Mouse (Mus musculus): ENCODE results near the gene Etv6.

Etv6 gene

DNA sequence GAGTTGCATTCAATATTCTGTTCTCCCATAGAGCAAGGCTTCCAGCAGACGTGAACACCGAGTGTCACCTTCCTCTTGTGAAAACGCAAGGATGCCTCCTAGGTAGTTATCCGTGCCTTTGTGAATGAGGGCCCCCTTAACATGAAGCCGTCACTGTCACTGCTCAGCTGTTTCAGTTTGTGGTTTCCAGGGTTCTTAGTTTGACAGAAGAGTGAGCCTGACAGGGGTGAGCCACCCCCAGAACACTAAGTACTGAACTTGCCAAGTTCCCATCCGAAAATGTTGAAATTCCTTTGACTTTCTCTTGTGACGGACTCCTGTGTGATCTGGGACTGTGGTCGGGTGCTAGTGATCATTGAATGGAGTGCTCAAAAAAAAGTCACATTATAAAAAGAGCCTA lies 129.5 kb downstream of the Etv6 start:
- no peak for DNase-seq (ENCODE audit: low read depth, low spot score)

DNA sequence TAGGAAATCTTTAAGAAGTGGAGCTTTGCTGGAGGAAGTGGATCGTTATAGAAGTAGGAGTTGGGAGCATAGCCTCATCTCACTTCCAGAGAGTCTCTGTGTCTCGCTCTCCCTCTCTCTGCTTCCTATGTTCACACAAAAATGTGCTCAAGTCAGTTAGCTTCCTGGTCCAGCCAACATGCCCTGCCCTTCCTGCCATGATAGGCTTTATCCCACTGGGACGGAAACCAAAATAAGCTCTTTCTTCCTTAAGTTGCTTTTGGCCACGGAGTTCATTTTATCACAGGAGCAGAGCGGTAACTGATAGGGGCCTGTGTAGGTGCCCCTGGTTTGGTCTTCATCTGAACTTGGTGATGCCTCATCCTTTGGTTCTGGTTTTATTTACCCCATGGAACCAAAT lies 132.5 kb downstream of the Etv6 start:
- DNase-seq (ENCODE audit: low read depth, low spot score): no peak

DNA sequence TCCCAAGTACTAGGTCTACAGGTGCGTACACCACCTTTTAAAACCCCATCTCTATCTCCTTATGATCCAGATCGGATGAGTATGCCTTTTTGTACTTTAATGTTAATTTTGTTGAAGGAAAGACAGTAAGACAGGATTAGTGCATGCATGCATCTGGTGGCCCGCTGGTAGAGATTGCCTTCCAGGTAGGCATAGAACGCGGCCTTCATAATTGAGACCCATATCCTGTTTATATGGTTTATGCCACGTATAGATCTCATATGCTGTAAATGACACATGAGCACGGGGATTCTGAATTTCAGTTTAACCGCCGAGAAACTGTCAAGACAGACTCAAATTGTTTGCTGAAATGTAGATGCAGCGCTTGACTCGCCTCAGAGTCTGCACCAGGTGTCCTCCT lies 133.3 kb downstream of the Etv6 start:
- no peak for DNase-seq (ENCODE audit: low read depth, low spot score)

DNA sequence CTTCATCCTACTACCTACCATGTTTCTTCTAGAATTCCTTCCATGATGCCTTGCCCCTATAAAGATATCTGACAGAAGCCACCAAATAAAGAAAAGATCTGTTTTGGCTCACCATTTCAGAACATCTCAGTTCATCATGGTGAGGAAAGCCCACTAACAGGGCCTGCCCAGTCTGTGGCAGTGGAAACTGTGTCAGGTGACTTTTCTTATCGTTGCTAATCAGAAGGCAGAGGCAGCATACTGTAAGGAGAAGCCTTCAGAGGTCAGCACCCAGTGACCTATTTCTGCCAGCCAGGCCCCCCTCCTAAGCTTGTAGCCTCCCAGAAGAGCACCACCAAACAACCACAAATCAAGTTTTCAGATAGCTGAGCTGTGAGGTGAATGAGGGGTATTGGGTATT lies 135.7 kb downstream of the Etv6 start:
- no peak for DNase-seq (ENCODE audit: low read depth, low spot score)

DNA sequence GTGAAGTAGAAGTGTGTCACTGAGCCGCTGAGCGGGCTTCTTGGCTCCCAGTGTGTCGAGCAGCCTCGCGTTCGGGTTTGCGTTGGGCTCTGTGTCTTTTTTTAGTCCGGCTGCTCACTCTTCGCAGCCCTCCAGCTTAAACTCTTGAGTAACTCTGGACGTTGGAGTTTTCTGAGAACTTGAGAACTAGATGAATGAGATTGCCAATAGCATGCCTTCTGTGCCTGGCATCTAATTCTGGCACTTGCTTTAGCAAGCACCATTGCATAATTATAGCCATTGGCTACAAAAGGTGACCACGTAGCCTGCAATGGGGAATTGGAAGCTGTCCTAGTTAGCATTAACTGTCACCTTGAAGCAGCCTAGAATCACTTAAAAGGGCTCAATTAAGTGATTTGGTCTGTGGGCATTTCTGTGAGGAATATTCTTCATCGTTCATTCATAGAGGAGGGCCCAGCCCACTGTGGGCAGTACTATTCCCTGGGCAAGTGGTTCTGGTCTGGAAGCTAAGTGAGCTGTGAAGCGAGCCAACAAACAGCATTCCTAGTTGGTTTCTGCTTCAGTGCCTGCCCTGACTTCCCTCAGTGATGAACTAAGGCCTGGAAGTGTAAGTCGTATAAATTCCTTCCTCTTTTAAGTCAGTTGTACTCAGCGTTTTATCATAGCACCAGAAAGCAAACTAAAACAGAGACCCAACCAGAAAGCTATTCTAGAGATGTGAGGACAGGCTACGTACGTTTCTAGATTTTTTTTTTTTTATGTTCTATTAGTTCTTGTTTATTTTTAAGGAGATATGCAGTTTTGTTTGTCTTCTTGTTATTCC lies 136.6 kb downstream of the Etv6 start:
- no peak for DNase-seq (ENCODE audit: low read depth, low spot score)

DNA sequence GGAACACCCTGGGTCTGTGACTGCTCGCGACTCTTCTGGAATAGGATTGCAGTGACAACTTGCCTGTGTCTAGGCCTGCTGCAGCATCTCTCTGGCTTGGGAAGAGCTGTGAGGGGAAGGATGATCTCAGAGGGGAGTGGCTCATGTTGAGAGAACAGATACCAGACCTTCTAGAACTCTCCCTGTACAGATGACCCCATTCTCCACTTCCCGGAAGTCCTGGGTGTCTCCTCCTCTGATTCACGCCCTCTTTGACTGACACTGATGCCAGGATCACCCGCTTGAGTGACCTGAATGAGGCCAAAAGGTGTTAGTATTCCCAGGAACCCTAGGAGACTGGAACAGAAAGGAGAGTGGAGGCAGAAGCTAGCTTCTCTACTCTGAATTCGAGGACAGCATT lies 137.9 kb downstream of the Etv6 start:
- DNase-seq (ENCODE audit: low read depth, low spot score): no peak

DNA sequence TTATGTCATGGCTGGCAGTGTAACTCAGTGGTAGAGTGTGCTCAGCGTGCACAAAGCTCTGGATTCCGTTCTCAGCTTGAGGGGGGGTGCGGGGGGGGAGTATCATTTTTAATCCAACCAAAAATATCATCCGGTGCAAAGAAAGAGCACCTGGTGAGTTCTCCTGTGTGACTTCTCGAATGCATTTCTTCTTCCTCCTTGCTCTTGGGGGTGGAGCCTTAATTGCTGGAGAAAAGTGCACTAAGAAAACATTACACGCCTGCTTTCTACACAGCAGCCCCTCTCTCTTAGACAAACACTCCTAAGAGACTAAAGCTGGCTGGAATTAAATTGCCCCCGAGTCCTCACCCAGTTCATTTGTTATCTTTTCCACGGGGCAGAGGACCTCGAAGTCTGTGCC lies 139.6 kb downstream of the Etv6 start:
- DNase-seq (ENCODE audit: low read depth, low spot score): no peak

DNA sequence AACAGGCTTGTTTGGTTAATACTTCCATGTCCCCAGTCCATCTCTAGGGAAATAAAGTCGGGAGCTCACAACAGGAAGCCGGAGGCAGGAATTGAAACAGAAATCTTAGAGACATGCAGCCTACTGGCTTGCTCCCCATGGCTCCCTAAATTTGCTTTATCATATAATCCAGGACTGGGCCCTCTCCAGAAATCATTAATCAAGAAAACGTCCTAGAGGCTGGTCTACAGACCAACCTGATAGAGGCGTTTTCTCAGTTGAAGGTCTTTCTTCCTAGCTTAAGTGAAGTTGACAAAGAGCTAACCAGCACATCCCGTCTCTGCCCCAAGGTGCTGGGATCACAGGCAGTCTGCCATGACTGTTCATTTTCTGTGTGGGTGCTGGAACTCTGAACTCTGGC lies 141.7 kb downstream of the Etv6 start:
- no peak for DNase-seq (ENCODE audit: low read depth, low spot score)

DNA sequence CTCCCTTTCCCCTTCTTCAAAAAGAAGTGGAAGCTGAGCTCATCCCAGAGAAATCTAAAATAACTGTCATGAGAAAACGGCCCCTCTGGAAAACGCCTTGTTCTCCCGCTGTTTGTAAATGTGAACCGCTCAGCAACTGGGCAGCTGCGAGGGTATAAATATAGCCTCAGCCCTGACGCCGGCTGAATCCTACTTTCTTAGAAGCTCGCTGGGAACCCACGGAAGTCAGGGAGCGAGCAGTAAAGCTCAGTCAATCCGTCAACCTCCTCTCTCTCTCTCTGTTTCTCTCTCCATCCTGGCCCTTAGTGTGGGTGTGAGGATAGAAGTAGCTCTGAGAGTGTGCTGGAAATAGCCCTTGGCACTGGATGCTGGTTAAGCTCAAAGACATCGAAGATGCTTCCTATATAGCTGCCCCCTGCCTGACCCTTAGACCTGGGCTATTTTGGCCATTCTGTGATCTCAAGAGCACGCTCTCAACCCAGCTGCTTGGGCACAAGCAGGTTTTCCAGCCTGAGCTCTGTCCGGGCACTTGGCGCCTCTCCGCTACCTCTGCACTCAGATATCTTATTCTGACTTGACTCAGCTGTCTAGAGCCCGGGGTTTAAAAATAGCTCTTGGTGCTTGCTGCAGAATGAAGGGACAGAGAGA lies 146.9 kb downstream of the Etv6 start:
- DNase-seq (ENCODE audit: low read depth, low spot score): no peak

DNA sequence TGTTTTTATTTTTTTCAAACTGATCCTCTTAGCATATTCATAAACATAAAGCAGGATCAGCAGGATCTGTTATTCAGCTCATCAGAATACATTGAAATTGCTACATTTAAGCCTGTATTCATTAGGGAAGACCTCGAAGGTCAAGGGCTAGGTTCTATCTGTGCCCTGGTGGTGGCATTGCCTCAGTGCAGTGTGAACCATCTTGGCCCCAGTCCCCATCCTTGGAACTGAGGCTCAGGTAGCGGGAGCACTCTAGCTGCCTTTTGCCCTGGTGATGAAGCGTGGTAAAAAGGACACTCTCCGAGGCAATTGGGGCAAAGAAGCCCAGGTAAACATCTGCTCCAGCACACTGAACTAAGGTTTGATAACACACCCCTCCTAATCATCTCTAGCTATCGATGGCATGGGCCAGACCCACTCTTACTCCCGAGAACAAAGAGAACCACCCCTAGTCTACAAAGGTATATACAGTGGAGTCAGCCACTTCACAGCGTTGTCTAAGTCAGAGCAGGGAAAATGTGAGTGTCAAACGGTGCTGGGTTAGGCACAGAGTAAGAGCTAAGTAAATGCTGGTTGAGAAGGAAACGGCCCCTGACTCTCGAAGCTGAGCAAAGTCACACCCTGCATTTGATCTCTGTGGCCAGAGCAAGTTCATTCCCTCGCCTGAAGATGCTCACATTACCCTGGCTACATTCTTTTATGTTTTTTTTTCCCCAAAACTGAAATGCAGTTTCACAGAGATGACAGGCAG lies 148.3 kb downstream of the Etv6 start:
- DNase-seq (ENCODE audit: low read depth, low spot score): peak; percentile 59

DNA sequence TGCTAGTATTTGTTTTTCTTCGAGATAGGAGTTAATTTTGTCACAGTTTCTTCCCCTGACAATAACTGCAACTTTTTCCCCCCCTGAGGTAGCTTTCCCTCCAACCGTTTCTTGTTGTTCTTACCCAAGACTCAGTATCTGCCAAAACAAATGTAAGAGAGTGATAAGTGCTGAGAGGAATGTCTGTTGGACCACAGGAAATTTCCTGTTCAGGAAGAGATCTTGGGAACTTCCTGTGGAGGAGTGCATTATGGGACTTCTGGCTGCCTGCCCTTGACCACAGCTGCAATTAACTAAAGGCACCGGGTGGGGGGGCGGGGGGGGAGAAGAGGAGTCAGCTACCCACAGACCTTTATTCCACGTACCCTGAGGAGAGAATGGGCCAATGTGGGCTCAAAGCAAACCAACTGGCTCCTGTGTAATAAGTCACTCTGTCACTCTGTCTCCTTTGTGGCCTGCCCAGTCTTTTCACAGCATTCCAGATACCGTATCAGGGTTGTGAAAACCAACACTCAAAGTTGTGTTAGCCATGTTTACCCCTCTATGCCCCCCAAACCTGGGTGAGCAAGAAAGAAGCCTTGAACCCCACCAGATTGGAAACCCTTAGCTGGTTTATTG lies 150.9 kb downstream of the Etv6 start:
- no peak for DNase-seq (ENCODE audit: low read depth, low spot score)

DNA sequence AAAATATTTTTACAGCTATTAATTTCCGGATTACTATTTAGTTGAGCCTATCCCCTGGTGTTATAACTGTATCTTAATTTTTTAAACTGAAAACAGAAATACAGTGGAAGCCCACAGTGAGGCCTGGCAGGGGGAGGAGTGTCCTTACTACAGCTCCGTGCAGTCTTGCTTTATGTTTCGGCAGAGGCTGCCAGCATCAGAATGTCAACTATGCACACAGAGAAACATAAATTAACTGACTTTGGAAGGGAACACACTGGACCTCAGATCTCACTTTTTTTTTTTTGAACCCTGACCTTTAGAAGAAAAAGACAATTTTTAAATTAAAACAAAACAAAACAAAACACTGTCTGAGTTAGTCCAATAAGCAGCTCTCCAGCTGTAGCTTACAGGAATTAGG lies 153.2 kb downstream of the Etv6 start:
- DNase-seq (ENCODE audit: low read depth, low spot score): no peak

DNA sequence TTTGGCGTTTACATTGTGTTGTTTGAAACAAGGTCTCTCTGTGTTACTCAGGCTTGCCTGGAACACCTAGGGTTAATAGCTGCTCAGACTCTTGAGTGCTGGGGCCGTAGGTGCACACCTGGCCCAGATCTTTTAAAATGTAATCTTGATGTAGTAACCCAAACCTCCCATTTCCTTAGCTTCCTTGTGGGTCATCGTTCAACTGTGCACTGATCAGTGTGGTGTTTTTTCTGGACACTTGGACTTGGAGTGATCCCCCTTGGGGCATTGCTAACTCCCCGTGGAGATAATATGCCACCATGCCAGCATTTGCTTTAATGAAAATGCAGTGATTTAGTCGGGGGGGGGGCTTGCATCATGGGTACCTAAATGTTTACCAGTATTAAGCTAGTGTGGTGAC lies 153.7 kb downstream of the Etv6 start:
- DNase-seq (ENCODE audit: low read depth, low spot score): no peak

DNA sequence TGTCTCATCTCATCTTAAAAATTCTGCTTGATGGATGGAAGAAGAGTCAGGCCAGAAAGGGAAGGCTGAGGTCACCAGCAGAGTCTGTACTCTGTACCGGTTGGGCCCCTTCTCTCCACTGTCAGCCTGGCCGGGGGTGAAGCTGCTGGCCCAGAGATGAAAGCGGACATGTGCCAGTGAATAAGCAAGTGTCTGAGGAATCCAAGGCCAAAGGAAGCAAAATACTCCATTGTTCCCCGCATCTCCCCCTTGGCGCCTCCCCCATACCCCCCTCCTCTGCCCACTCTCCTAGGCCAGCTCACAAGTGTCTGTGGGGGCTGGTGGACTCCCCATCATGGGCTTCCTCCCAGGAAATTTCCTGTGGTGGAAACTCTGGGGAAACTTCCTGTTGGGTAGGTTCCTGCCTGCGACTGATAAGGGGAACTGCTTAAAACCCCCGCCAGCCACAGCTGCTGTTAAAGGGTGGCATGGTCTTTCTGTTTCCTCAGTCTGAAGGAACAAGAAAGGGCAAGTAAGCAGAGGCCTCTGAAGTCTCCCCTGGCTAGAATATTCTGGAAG lies 154.2 kb downstream of the Etv6 start:
- DNase-seq (ENCODE audit: low read depth, low spot score): peak; percentile 31

DNA sequence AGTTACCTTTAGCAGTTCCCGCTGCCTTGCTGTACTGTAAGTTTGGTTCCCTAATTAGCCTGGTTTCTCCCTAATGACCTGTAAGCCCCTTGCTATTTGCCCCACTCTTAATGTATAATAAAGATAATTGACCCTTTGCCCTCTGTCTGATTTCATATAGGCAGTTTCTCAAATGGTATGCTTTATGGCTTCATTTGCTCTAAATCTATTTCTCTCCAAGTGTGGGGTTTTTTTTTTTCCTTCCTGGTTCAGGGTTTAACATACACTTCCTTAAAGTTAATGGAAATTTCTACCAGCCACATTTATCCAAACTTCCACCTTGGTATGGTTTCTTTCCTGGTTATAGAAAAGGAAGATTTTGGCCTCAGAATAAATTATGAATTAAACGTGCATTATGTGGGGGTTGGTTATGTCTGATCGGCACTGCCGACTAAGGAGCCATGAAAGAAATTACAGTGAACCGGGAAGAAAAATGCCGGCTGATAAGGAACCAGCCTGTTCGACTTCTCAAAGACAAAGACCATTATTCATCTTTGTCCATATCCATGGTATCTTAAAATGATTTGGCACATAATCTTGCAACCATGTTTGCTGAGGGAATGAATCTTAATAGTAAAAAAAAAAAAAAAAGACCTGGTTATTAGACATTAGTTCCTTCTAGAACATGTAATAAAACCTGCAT lies 155.2 kb downstream of the Etv6 start:
- DNase-seq (ENCODE audit: low read depth, low spot score): no peak

DNA sequence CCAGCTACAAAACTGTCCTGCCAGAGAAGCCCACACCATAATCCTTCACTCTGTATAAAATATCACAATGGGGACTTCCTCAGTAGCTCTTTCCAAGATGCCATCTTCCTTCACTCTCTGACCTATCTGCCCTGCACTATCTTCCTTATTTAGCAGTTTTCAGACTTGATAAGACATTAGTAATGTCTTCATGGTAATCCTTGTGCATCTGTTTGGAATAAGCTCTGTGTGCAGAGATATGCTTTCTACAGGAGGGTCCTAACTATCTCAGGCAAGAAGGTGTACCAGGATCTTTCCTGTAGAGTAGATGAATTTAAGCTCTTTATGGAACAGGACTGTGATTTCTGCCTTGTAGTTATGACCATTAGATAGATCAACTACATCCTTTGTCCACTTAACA lies 157.2 kb downstream of the Etv6 start:
- DNase-seq (ENCODE audit: low read depth, low spot score): no peak

DNA sequence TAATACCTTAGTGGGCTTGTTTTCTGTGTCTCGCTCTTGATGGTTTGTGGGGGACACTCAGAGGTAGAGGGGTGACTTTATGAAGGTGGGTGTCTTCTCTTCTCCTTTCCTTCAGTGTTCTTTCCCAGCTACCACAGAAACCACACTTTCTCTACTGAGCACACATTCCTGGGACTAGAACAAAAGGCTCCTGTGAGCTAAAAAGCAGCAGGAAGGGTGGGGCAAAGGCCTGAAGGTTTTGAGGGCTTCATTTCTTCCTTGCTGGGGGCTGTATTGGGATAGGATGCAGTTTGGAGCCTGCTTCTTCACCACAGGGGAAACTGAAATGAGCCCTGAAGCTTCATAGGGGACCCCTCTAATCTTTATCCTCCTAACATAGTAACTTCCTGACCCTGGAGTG lies 164.4 kb downstream of the Etv6 start:
- DNase-seq (ENCODE audit: low read depth, low spot score): no peak

DNA sequence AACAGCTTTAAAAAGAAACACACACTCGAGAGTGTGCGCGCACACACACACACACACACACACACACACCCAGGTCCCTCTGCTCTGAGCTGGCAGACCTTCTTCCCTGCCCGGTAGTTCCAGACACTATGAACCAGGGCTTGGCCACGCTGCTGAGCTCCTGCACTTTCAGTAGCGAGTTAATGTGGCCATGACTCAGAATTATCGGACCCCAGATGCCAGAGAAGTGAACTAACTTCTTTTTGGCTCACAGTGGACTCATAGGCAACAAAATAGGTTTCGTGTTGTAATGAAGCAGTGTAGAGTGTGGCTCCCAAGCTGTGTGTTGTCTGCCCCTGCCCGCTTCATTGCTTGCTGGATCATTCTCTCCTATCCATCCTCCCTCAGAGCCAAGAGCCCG lies 165.1 kb downstream of the Etv6 start:
- no peak for DNase-seq (ENCODE audit: low read depth, low spot score)

DNA sequence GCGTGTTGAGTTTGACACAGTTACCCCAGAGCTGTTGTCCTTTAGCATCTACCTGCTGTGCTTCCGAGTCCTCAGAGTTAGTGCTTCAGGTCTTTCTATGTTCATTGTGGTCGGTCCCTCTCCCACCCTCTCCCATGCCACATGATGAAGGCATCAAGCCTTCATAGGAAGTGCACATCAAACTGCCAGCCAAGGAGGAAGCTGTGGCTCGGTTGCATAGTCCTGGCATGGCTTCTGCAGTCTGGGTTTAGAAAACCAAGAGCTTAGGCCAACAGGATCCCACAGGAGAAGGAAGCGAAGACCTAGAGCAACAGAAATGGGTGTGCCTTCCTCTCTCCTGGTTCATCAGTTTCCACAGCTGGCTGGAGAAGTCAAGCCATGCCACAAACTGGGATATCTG lies 166.7 kb downstream of the Etv6 start:
- no peak for DNase-seq (ENCODE audit: low read depth, low spot score)

DNA sequence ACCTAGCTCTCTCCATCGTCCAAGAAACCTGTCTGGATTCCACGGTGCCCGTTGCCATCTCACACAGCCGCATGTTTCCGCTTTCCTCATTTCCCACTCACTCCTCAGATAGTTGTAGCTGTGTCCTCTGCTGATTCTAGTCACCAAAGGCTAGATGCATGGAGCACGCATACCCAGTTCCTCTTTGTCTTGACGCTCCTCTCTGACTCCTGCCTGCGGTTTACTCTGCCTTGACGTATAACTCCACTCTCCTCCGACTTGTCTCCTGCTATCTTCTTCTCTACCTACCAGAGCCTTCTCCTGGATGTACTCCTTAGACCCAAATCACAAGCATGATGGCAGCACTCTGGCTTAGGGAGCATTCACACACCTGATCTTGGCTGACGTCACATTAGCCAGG lies 169.7 kb downstream of the Etv6 start:
- DNase-seq (ENCODE audit: low read depth, low spot score): no peak

DNA sequence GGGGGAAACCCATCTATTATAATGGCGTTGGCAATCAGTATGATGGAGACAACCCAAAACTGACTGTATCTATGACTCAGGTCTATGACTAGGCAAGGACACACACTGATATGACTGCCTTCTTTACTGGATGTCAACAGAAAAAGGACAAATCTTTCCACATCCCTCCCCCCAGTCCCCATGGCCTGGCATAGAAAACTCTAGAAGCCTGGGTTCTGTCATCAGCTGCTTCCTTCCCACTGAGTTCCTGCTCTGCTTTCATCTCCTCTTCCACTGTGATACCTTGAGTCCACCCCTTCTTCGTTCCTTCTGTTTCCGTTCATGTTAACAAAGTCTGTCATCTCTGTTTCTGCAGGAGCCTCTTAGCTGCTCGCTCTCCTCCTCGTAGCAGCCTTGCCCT lies 170.2 kb downstream of the Etv6 start:
- no peak for DNase-seq (ENCODE audit: low read depth, low spot score)
